Comparison of ENCODE assay signal across 16 mouse cellular contexts in genomic region chrX:117299697-117300192, GRCm38 (mm10).
DNase-seq lines count a peak whose midpoint lies in the region; ATAC-seq and TF ChIP-seq lines count a peak whose summit lies in the region.
"Had no signal": no experiment of that assay in that cellular context is flagged by ENCODE, and none has a peak within 500 bp of the region (broad histone marks: within the 10 kb centered on the region; RNA-seq: fewer than 3 reads in every experiment).

No protein-coding gene starts in this region.

- no peaks in the 10 kb centered on the region for H3K36me3 ChIP-seq in midbrain, embryonic 11.5 days (ENCODE audit: control insufficient read depth, insufficient read depth, low read length)
- no peaks in the 10 kb centered on the region for H3K36me3 ChIP-seq in midbrain, embryonic 15.5 days (replicated peaks)
- H3K36me3 ChIP-seq in forebrain, embryonic 11.5 days (ENCODE audit: control insufficient read depth, insufficient read depth, low read length), result no peaks in the 10 kb centered on the region
- no peaks in the 10 kb centered on the region for H3K36me3 ChIP-seq in midbrain, postnatal 0 days (ENCODE audit: insufficient read depth, low read length)
- H3K36me3 ChIP-seq: heart, embryonic 13.5 days had no signal

- TF ChIP-seq POLR2A in brain, embryonic 14.5 days (IDR thresholded peaks at IDR 0.05; ENCODE audit: borderline replicate concordance, extremely low read depth, insufficient read depth, insufficient read length, poor library complexity, severe bottlenecking), result no peak

- no peak overlapping the region for H3K9ac ChIP-seq in midbrain, embryonic 11.5 days (ENCODE audit: low read length)
- H3K9ac ChIP-seq in midbrain, embryonic 15.5 days, result no peak overlapping the region
- H3K9ac ChIP-seq in forebrain, embryonic 11.5 days (ENCODE audit: low read length), result no peak overlapping the region
- no peak overlapping the region for H3K9ac ChIP-seq in midbrain, postnatal 0 days (replicated peaks; ENCODE audit: low read length, poor library complexity, severe bottlenecking)
- H3K9ac ChIP-seq: heart, embryonic 13.5 days; lung, embryonic 14.5 days had no signal

- intact Hi-C loops in gastrocnemius, postnatal 36 days (cut with DNase I), result no loop called here

- H3K27me3 ChIP-seq in midbrain, embryonic 11.5 days (ENCODE audit: control insufficient read depth, insufficient read depth, low read length), result no peaks in the 10 kb centered on the region
- H3K27me3 ChIP-seq in midbrain, embryonic 15.5 days (replicated peaks), result no peaks in the 10 kb centered on the region
- no peaks in the 10 kb centered on the region for H3K27me3 ChIP-seq in forebrain, embryonic 11.5 days (ENCODE audit: control insufficient read depth, insufficient read depth, low read length)
- H3K27me3 ChIP-seq in midbrain, postnatal 0 days (ENCODE audit: insufficient read depth, low read length), result no peaks in the 10 kb centered on the region
- H3K27me3 ChIP-seq: heart, embryonic 13.5 days had no signal

- H3K4me1 ChIP-seq in midbrain, embryonic 11.5 days (ENCODE audit: control insufficient read depth, insufficient read depth, low read length), result no peaks in the 10 kb centered on the region
- H3K4me1 ChIP-seq in midbrain, embryonic 15.5 days, result no peaks in the 10 kb centered on the region
- no peaks in the 10 kb centered on the region for H3K4me1 ChIP-seq in forebrain, embryonic 11.5 days (replicated peaks; ENCODE audit: control insufficient read depth, insufficient read depth, low read length)
- H3K4me1 ChIP-seq in midbrain, postnatal 0 days (ENCODE audit: insufficient read depth, low read length), result no peaks in the 10 kb centered on the region
- H3K4me1 ChIP-seq: heart, embryonic 13.5 days had no signal

- H3K27ac ChIP-seq in midbrain, embryonic 11.5 days (ENCODE audit: low read depth, low read length), result no peak overlapping the region
- no peak overlapping the region for H3K27ac ChIP-seq in midbrain, embryonic 15.5 days
- no peak overlapping the region for H3K27ac ChIP-seq in forebrain, embryonic 11.5 days (ENCODE audit: low read depth, low read length)
- no peak overlapping the region for H3K27ac ChIP-seq in midbrain, postnatal 0 days (ENCODE audit: low read depth, low read length)
- H3K27ac ChIP-seq: heart, embryonic 13.5 days had no signal

- no peaks in the 10 kb centered on the region for H3K9me3 ChIP-seq in midbrain, embryonic 11.5 days (ENCODE audit: control insufficient read depth, low read length)
- no peaks in the 10 kb centered on the region for H3K9me3 ChIP-seq in midbrain, embryonic 15.5 days
- H3K9me3 ChIP-seq in forebrain, embryonic 11.5 days (ENCODE audit: control insufficient read depth, low read length), result no peaks in the 10 kb centered on the region
- no peaks in the 10 kb centered on the region for H3K9me3 ChIP-seq in midbrain, postnatal 0 days (ENCODE audit: low read length)
- H3K9me3 ChIP-seq: heart, embryonic 13.5 days had no signal

- ATAC-seq in midbrain, embryonic 11.5 days (ENCODE audit: low FRiP score), result peak; percentile 73
- no peak for ATAC-seq in midbrain, embryonic 15.5 days (replicated peaks)
- peak; percentile 91 for ATAC-seq in forebrain, embryonic 11.5 days (replicated peaks; ENCODE audit: low FRiP score)
- no peak for ATAC-seq in midbrain, postnatal 0 days (ENCODE audit: low FRiP score)

- WGBS in midbrain, embryonic 11.5 days, result 8% methylated on average over 2 of the region's 2 CpGs
- 7% methylated on average over 2 of the region's 2 CpGs for WGBS in midbrain, embryonic 15.5 days
- WGBS in forebrain, embryonic 11.5 days, result 9% methylated on average over 2 of the region's 2 CpGs
- WGBS in midbrain, postnatal 0 days, result 12% methylated on average over 2 of the region's 2 CpGs

- DNase-seq in midbrain, embryonic 11.5 days (ENCODE audit: low spot score, missing footprints), result no peak
- peak; percentile 73 for DNase-seq in brain, embryonic 14.5 days (ENCODE audit: low read depth)
- peak; percentile 49 for DNase-seq in forebrain, embryonic 11.5 days (ENCODE audit: low spot score)
- DNase-seq in midbrain, postnatal 0 days (ENCODE audit: low spot score), result peak; percentile 2
- no peak for DNase-seq in cerebellum, postnatal 25 days
- no peak for DNase-seq in gastrocnemius, postnatal 36 days
- no peak for DNase-seq in frontal cortex, postnatal 14 days (ENCODE audit: low spot score in 2 of 2)
- DNase-seq: adrenal gland, postnatal 25 days; cerebellum, adult 11 months; gastrocnemius, postnatal 25 days; kidney, adult 2 months; lung, embryonic 14.5 days; right cerebral cortex, adult 18-20 months; thymus, postnatal 4 days had no signal

- H3K4me2 ChIP-seq in midbrain, embryonic 11.5 days, result no peak overlapping the region
- H3K4me2 ChIP-seq in midbrain, embryonic 15.5 days, result no peak overlapping the region
- H3K4me2 ChIP-seq in forebrain, embryonic 11.5 days (ENCODE audit: low read depth, low read length, severe bottlenecking), result no peak overlapping the region
- H3K4me2 ChIP-seq in midbrain, postnatal 0 days (ENCODE audit: low read depth, low read length, poor library complexity, severe bottlenecking), result no peak overlapping the region
- H3K4me2 ChIP-seq: heart, embryonic 13.5 days; lung, embryonic 14.5 days had no signal

- no peak for TF ChIP-seq CTCF in brain, embryonic 14.5 days (IDR thresholded peaks at IDR 0.05; ENCODE audit: borderline replicate concordance, extremely low read depth, insufficient read depth, insufficient read length)
- no peak for TF ChIP-seq CTCF in midbrain, postnatal 0 days (IDR thresholded peaks at IDR 0.05)

- H3K4me3 ChIP-seq in midbrain, embryonic 11.5 days (ENCODE audit: low read depth, low read length), result no peak overlapping the region
- H3K4me3 ChIP-seq in midbrain, embryonic 15.5 days, result no peak overlapping the region
- H3K4me3 ChIP-seq in forebrain, embryonic 11.5 days (ENCODE audit: low read depth, low read length), result no peak overlapping the region
- no peak overlapping the region for H3K4me3 ChIP-seq in midbrain, postnatal 0 days (ENCODE audit: low read depth, low read length)
- H3K4me3 ChIP-seq: heart, embryonic 13.5 days had no signal

Comparison
In these comparisons a context has a peak if more than half of its experiments do, and no peak if none do; other contexts are left out.
1. ATAC-seq: peak in midbrain, embryonic 11.5 days (single experiment) and forebrain, embryonic 11.5 days (single experiment); none in midbrain, embryonic 15.5 days (single experiment) and midbrain, postnatal 0 days (single experiment).
2. DNase-seq: peak in brain, embryonic 14.5 days (single experiment), forebrain, embryonic 11.5 days (single experiment) and midbrain, postnatal 0 days (single experiment); none in midbrain, embryonic 11.5 days (single experiment), cerebellum, postnatal 25 days (0 of 2), gastrocnemius, postnatal 36 days (0 of 2) and frontal cortex, postnatal 14 days (0 of 2).